Mouse (Mus musculus) stomach, embryonic 16.5 days (tissue): ENCODE results near the gene Psmd2. TPM values are rescaled to one million over a fixed set of nuclear protein-coding genes. Genes with fewer than 3 reads are reported as not detected.
A peak's percentile ranks its signal among the peaks of the same experiment; 100 is the strongest.

Source experiments
- ATAC-seq: fragments of 200-750 bp; cut with Nextera tagmentation; 2 replicates; pipeline ENCODE4 v1.8.0; 2017; ENCODE audit warnings: moderate number of reproducible peaks, moderate TSS enrichment; ENCODE audit not compliant: insufficient read depth, low FRiP score
- H3K27ac ChIP-seq: fragments of 300-500 bp; sonication (generic); 2 replicates; pipeline ENCODE4 v1.5.1; 2014; ENCODE audit warnings: low read length
- H3K27me3 ChIP-seq: fragments of 300-500 bp; sonication (generic); 2 replicates; pipeline ENCODE4 v1.6.1; 2014; ENCODE audit warnings: low read length, control low read depth, mixed read lengths; ENCODE audit not compliant: control insufficient read depth, insufficient read depth
- H3K36me3 ChIP-seq: fragments of 300-500 bp; sonication (generic); 2 replicates; pipeline ENCODE4 v1.6.1; 2014; ENCODE audit warnings: low read length; ENCODE audit not compliant: control insufficient read depth, insufficient read depth
- H3K4me1 ChIP-seq: fragments of 300-500 bp; sonication (generic); 2 replicates; pipeline ENCODE4 v1.6.1; 2014; ENCODE audit warnings: low read length, control low read depth, mixed read lengths; ENCODE audit not compliant: control insufficient read depth, insufficient read depth
- H3K4me2 ChIP-seq: fragments of 300-500 bp; sonication (generic); 2 replicates; pipeline ENCODE4 v1.6.1; 2014; ENCODE audit warnings: low read depth, low read length, mixed read lengths
- H3K4me3 ChIP-seq: fragments of 300-500 bp; sonication (generic); replicated peaks from 2 replicates; pipeline ENCODE4 v1.5.1; 2014; ENCODE audit warnings: mild to moderate bottlenecking, low read length
- H3K9ac ChIP-seq: fragments of 300-500 bp; sonication (generic); 2 replicates; pipeline ENCODE4 v1.6.1; 2014; ENCODE audit warnings: low read length
- H3K9me3 ChIP-seq: fragments of 300-500 bp; sonication (generic); replicated peaks from 2 replicates; pipeline ENCODE4 v1.6.1; 2016; ENCODE audit warnings: low read length, control low read depth; ENCODE audit not compliant: control insufficient read depth
- WGBS: fragments of 180-500 bp; shearing (Covaris S2); extraction: QIAGEN DNeasy Blood & Tissue Kit; methylation state at CpG from one replicate; pipeline ENCODE4 v1.1.7; 2014; 5-methylcytosine and 5-hydroxymethylcytosine counted together
- polyA plus RNA-seq: library from polyadenylated mRNA; unstranded; fragments of >200 nt; fragmentation: Nextera tagmentation; extraction: Ambion mirVana; gene quantifications from 2 replicates; pipeline ENCODE4 v1.2.1, GENCODE M21; 2015

Psmd2 gene
- polyA plus RNA-seq, 1 experiment from 2014 or later = 291 TPM

GRCm38 (mm10) chr16:20673706-20674303, 22.4 kb downstream of the Psmd2 start:
- H3K4me3 ChIP-seq = peak overlapping the region; percentile 93
- WGBS = 4% methylated on average over 14 of the region's 14 CpGs
- no peaks in the 10 kb centered on the region for H3K9me3 ChIP-seq
- H3K4me1 ChIP-seq = peaks cover 28% of the 10 kb centered on the region
- peaks cover 27% of the 10 kb centered on the region for H3K36me3 ChIP-seq
- H3K4me2 ChIP-seq = peak overlapping the region; percentile 98
- no peaks in the 10 kb centered on the region for H3K27me3 ChIP-seq
- ATAC-seq = no peak
- H3K9ac ChIP-seq = peak overlapping the region; percentile 96
- peak overlapping the region; percentile 95 for H3K27ac ChIP-seq

GRCm38 (mm10) chr16:20675213-20675612, 23.8 kb downstream of the Psmd2 start:
- H3K27ac ChIP-seq = no peak overlapping the region
- H3K36me3 ChIP-seq = peaks cover 34% of the 10 kb centered on the region
- no peak overlapping the region for H3K4me3 ChIP-seq
- H3K27me3 ChIP-seq = no peaks in the 10 kb centered on the region
- WGBS = 88% methylated on average over 6 of the region's 6 CpGs
- H3K4me2 ChIP-seq = no peak overlapping the region
- H3K4me1 ChIP-seq = peaks cover 28% of the 10 kb centered on the region
- ATAC-seq = no peak
- H3K9ac ChIP-seq = no peak overlapping the region
- H3K9me3 ChIP-seq = no peaks in the 10 kb centered on the region

GRCm38 (mm10) chr16:20676702-20677101, 25.2 kb downstream of the Psmd2 start:
- no peak for ATAC-seq
- Histone ChIP-seq H3K9ac (no peak overlapping the region), H3K27ac (no peak overlapping the region), H3K4me3 (no peak overlapping the region), H3K4me1 (peaks cover 28% of the 10 kb centered on the region), H3K27me3 (no peaks in the 10 kb centered on the region), H3K4me2 (no peak overlapping the region), H3K9me3 (no peaks in the 10 kb centered on the region), H3K36me3 (peaks cover 47% of the 10 kb centered on the region)
- 69% methylated on average over 4 of the region's 4 CpGs for WGBS

GRCm38 (mm10) chr16:20677380-20677779, 25.9 kb downstream of the Psmd2 start:
- H3K36me3 ChIP-seq = peaks cover 54% of the 10 kb centered on the region
- H3K9ac ChIP-seq = no peak overlapping the region
- no peak for ATAC-seq
- H3K4me2 ChIP-seq = no peak overlapping the region
- H3K27me3 ChIP-seq = no peaks in the 10 kb centered on the region
- H3K9me3 ChIP-seq = no peaks in the 10 kb centered on the region
- peaks cover 25% of the 10 kb centered on the region for H3K4me1 ChIP-seq
- H3K27ac ChIP-seq = peak overlapping the region; percentile 53; the same call in 1 of the 2 replicates
- H3K4me3 ChIP-seq = no peak overlapping the region
- 79% methylated on average over 5 of the region's 5 CpGs for WGBS

GRCm38 (mm10) chr16:20677974-20678675, 26.7 kb downstream of the Psmd2 start:
- H3K4me3 ChIP-seq = no peak overlapping the region
- 63% methylated on average over 10 of the region's 10 CpGs for WGBS
- peak; percentile 75; the same call in 1 of the 2 replicates for ATAC-seq
- H3K27me3 ChIP-seq = no peaks in the 10 kb centered on the region
- H3K9me3 ChIP-seq = no peaks in the 10 kb centered on the region
- H3K4me2 ChIP-seq = no peak overlapping the region
- peak overlapping the region; percentile 53; the same call in 1 of the 2 replicates for H3K27ac ChIP-seq
- peaks cover 25% of the 10 kb centered on the region for H3K4me1 ChIP-seq
- H3K36me3 ChIP-seq = peaks cover 60% of the 10 kb centered on the region
- H3K9ac ChIP-seq = no peak overlapping the region

- WGBS = 81% methylated on average over 3 of the region's 3 CpGs
- ATAC-seq = no peak
- Histone ChIP-seq H3K9me3 (no peaks in the 10 kb centered on the region), H3K27me3 (no peaks in the 10 kb centered on the region), H3K9ac (no peak overlapping the region), H3K4me1 (peaks cover 8% of the 10 kb centered on the region; the same call in 1 of the 2 replicates), H3K4me2 (no peak overlapping the region), H3K27ac (no peak overlapping the region), H3K36me3 (peaks cover 29% of the 10 kb centered on the region), H3K4me3 (no peak overlapping the region)
Observed at GRCm38 (mm10) chr16:20690774-20691173, 39.3 kb downstream of the Psmd2 start.

- Histone ChIP-seq H3K9ac (no peak overlapping the region), H3K27ac (no peak overlapping the region), H3K27me3 (peaks cover 4% of the 10 kb centered on the region; the same call in 1 of the 2 replicates), H3K4me3 (no peak overlapping the region), H3K36me3 (peaks cover 22% of the 10 kb centered on the region), H3K9me3 (no peaks in the 10 kb centered on the region), H3K4me1 (peaks cover 15% of the 10 kb centered on the region), H3K4me2 (no peak overlapping the region)
- 63% methylated on average over 1 of the region's 1 CpGs for WGBS
- ATAC-seq = no peak
Observed at GRCm38 (mm10) chr16:20691617-20692016, 40.2 kb downstream of the Psmd2 start.

GRCm38 (mm10) chr16:20692241-20692965, 41.0 kb downstream of the Psmd2 start:
- 56% methylated on average over 16 of the region's 16 CpGs for WGBS
- Histone ChIP-seq H3K27ac (no peak overlapping the region), H3K9ac (no peak overlapping the region), H3K36me3 (peaks cover 14% of the 10 kb centered on the region), H3K4me3 (no peak overlapping the region; the same call in 1 of the 2 replicates), H3K27me3 (peaks cover 4% of the 10 kb centered on the region; the same call in 1 of the 2 replicates), H3K4me1 (peaks cover 15% of the 10 kb centered on the region), H3K4me2 (peak overlapping the region; percentile 87; the same call in 1 of the 2 replicates), H3K9me3 (no peaks in the 10 kb centered on the region)
- ATAC-seq = no peak
